Mouse (Mus musculus): Measurements from ENCODE around the gene Amigo2. TPM values are rescaled to one million over a fixed set of nuclear protein-coding genes. Genes with fewer than 3 reads are reported as not detected.

The Amigo2 gene
- 0.91 and 0.99 TPM in 2 replicates for polyA plus RNA-seq (2015; fragmentation: Nextera tagmentation; extraction: Ambion mirVana)

DNA sequence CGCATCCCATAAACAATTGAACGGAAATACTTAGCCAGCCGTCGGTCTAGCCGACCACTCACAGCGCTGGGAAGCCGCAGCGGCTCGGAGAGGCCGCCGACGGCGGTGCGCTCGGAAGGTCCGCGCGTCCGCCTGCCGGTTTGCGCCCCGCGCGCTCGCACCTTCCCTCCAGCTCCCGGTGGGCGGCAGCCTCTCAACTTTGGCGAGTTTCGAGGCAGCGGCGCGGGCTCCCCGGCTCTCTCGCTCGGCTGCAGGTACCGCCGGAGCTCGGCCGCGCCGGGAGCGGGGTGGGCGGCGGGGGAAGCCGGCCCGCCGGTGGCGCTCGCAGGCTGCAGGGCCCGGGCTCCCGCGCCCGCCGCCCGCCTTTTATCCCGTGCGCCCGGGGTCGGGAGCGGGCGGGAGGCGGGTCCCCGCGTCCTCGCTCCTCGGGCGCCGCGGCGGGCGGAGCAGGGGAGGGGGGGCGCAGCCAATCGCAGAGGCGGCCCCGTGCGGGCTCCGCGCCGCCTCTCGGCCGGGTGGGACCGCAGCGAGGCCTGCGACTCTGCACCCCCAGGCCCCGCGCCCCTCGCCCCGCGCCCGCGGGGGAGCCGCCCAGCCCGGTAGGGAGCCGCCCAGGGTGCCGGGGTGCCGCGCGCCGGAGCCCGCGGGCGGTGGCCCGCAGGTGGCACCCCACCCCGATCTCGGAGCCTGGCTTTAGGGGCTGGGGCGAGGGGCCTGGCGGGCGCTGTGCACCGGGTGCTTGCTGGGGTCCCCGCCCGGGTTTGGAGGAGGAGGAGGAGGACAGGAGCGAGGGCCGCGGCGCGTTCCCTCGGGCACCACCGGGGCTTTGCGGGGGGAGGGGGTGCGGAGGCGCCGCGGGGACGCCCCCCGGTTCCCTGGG is at the start of gene Amigo2, which contains the start of gene Pced1b:
Gene Amigo2 (minus strand): TSS at position 377 of the 880 bp plus-strand sequence.
Gene Pced1b (plus strand): TSS at position 197 of the 880 bp plus-strand sequence.
- Histone ChIP-seq H3K4me2 (peak within 1 kb of the TSS; percentile 84), H3K27ac (replicated peaks) (peak within 1 kb of the TSS; percentile 62), H3K9me3 (replicated peaks) (no peaks in the 10 kb centered on the region), H3K4me1 (replicated peaks) (peaks cover 8% of the 10 kb centered on the region), H3K9ac (peak within 1 kb of the TSS; percentile 48; the same call in 1 of the 2 replicates), H3K36me3 (replicated peaks) (no peaks in the 10 kb centered on the region), H3K4me3 (replicated peaks) (peak within 1 kb of the TSS; percentile 63), H3K27me3 (peaks cover 71% of the 10 kb centered on the region)
- under 1% methylated on average over 103 of the region's 125 CpGs for WGBS (ENCODE audit: insufficient replicate concordance)
- ATAC-seq (ENCODE audit: insufficient read depth) = peak; percentile 69

DNA sequence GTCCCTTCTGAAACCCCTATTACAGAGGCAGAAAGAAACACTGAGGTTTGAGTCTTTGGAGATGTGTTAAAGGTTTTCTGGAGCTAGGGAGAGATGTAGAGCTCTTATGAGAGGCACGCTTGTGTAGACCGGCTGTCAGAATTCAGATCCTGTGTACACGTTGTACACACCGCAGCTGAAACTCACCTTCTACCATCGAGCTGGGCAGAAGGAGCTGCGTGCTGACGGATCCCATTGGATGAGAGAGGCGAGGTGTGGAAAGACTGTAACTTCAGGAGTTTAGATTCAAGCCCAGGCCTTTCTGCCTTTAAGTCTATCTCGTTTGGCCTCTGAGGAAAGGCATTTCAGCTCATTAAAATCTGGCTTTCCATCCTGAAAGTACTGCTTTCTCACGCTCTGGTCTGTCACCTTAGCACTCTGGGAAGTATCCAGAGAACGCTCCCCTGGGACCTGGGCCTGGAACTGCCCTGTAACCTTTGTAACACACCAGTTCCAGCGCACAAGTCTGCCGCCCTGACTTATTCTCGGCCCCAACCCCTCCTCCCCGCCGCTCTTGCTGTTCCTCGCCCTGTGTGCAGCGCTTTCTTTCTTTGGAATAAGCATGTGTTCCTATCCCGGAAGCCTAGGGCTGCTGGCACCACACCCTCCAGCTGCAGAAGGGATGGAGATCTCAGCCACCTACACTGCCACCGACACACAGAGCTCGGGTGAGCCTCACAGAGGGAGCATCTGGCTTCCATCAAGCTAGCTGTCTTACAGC is 44.4 kb upstream of the Amigo2 start:
- WGBS (ENCODE audit: insufficient replicate concordance) = 73% methylated on average over 21 of the region's 21 CpGs
- Histone ChIP-seq H3K4me1 (replicated peaks) (no peaks in the 10 kb centered on the region), H3K9me3 (replicated peaks) (no peaks in the 10 kb centered on the region), H3K9ac (no peak overlapping the region), H3K4me3 (replicated peaks) (no peak overlapping the region), H3K36me3 (replicated peaks) (no peaks in the 10 kb centered on the region), H3K27ac (replicated peaks) (no peak overlapping the region), H3K4me2 (no peak overlapping the region), H3K27me3 (no peaks in the 10 kb centered on the region)
- ATAC-seq (ENCODE audit: insufficient read depth) = no peak

DNA sequence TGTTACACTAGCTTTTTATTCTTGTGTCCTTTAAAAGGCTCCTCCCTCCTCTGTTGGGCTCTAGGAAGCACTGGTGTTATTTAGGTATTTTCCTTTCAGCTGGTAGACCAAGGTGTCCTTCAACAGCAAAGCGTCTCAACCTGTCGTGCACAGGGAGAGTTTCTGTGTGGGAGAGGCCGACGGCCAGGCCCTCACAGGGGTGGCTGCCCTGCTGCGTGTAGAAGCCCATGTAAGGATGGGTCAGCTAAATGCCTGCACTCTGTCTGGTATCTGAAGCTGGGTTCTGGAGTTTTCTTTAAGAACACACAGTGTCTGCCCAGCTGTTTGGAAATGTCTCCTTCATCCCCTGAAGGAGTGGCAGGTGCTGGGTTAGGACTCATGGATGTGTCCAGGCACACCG is 43.3 kb upstream of the Amigo2 start:
- H3K4me3 ChIP-seq (replicated peaks) = no peak overlapping the region
- no peaks in the 10 kb centered on the region for H3K36me3 ChIP-seq (replicated peaks)
- H3K27ac ChIP-seq (replicated peaks) = no peak overlapping the region
- H3K9ac ChIP-seq = no peak overlapping the region
- no peak overlapping the region for H3K4me2 ChIP-seq
- WGBS (ENCODE audit: insufficient replicate concordance) = 73% methylated on average over 6 of the region's 6 CpGs
- H3K4me1 ChIP-seq (replicated peaks) = no peaks in the 10 kb centered on the region
- no peaks in the 10 kb centered on the region for H3K27me3 ChIP-seq
- ATAC-seq (ENCODE audit: insufficient read depth) = no peak
- H3K9me3 ChIP-seq (replicated peaks) = no peaks in the 10 kb centered on the region

- H3K4me3 ChIP-seq (replicated peaks) = no peak overlapping the region
- no peaks in the 10 kb centered on the region for H3K36me3 ChIP-seq (replicated peaks)
- H3K27me3 ChIP-seq = no peaks in the 10 kb centered on the region
- no peaks in the 10 kb centered on the region for H3K9me3 ChIP-seq (replicated peaks)
- no peaks in the 10 kb centered on the region for H3K4me1 ChIP-seq (replicated peaks)
- ATAC-seq (ENCODE audit: insufficient read depth) = no peak
- H3K9ac ChIP-seq = no peak overlapping the region
- WGBS (ENCODE audit: insufficient replicate concordance) = 70% methylated on average over 4 of the region's 4 CpGs
- no peak overlapping the region for H3K4me2 ChIP-seq
- H3K27ac ChIP-seq (replicated peaks) = no peak overlapping the region
Measured at GRCm38 (mm10) chr15:97289176-97289575, 42.1 kb upstream of the Amigo2 start.

- H3K36me3 ChIP-seq (replicated peaks) = no peaks in the 10 kb centered on the region
- H3K4me2 ChIP-seq = no peak overlapping the region
- ATAC-seq (ENCODE audit: insufficient read depth) = no peak
- 74% methylated on average over 13 of the region's 13 CpGs for WGBS (ENCODE audit: insufficient replicate concordance)
- H3K27ac ChIP-seq (replicated peaks) = no peak overlapping the region
- no peaks in the 10 kb centered on the region for H3K4me1 ChIP-seq (replicated peaks)
- H3K27me3 ChIP-seq = no peaks in the 10 kb centered on the region
- H3K4me3 ChIP-seq (replicated peaks) = no peak overlapping the region
- no peak overlapping the region for H3K9ac ChIP-seq
- H3K9me3 ChIP-seq (replicated peaks) = no peaks in the 10 kb centered on the region
Measured at GRCm38 (mm10) chr15:97288690-97289089, 41.6 kb upstream of the Amigo2 start.

DNA sequence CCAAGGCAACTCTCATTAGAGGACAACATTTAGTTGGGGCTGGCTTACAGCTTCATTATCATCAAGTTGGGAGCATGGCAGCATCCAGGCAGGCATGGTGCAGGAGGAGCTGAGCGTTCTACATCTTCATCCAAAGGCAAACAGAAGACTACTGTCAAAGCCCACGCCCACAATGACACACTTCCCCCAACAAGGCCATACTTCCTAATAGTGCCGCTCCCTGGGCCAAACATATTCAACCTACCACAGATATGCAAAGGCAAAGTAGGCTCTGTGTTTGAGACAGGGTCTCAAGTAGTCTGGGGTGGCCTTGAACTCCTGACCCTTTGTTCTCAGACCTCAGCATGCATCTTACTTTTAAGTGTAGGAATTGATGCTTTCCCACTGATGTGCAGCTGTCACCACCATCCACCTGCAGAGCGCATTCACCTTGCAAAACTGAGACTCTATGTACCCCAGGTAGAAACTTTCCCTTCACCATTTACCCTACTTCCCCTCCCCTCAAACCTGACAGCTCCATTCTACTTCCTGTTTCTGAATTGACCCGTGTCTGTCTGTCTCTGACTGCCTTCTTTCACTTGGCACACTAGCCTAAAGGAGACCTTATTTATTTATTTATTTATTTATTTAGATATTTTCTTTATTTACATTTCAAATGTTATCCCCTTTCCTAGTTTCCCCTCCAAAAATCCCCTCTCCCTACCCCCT is 40.5 kb upstream of the Amigo2 start:
- 61% methylated on average over 5 of the region's 5 CpGs for WGBS (ENCODE audit: insufficient replicate concordance)
- no peak overlapping the region for H3K4me2 ChIP-seq
- H3K4me3 ChIP-seq (replicated peaks) = no peak overlapping the region
- H3K9me3 ChIP-seq (replicated peaks) = no peaks in the 10 kb centered on the region
- no peak overlapping the region for H3K27ac ChIP-seq (replicated peaks)
- no peak overlapping the region for H3K9ac ChIP-seq
- no peak for ATAC-seq (ENCODE audit: insufficient read depth)
- H3K36me3 ChIP-seq (replicated peaks) = no peaks in the 10 kb centered on the region
- H3K27me3 ChIP-seq = no peaks in the 10 kb centered on the region
- H3K4me1 ChIP-seq (replicated peaks) = no peaks in the 10 kb centered on the region

- H3K27me3 ChIP-seq = no peaks in the 10 kb centered on the region
- no peaks in the 10 kb centered on the region for H3K36me3 ChIP-seq (replicated peaks)
- H3K4me2 ChIP-seq = no peak overlapping the region
- no peak overlapping the region for H3K4me3 ChIP-seq (replicated peaks)
- H3K27ac ChIP-seq (replicated peaks) = no peak overlapping the region
- 71% methylated on average over 10 of the region's 10 CpGs for WGBS (ENCODE audit: insufficient replicate concordance)
- H3K4me1 ChIP-seq (replicated peaks) = no peaks in the 10 kb centered on the region
- H3K9me3 ChIP-seq (replicated peaks) = no peaks in the 10 kb centered on the region
- no peak overlapping the region for H3K9ac ChIP-seq
- no peak for ATAC-seq (ENCODE audit: insufficient read depth)
Measured at GRCm38 (mm10) chr15:97286731-97287130, 39.6 kb upstream of the Amigo2 start.

GRCm38 (mm10) chr15:97285665-97286212 is 38.7 kb upstream of the Amigo2 start:
- no peak for ATAC-seq (ENCODE audit: insufficient read depth)
- H3K27me3 ChIP-seq = no peaks in the 10 kb centered on the region
- no peak overlapping the region for H3K4me3 ChIP-seq (replicated peaks)
- H3K27ac ChIP-seq (replicated peaks) = no peak overlapping the region
- H3K36me3 ChIP-seq (replicated peaks) = no peaks in the 10 kb centered on the region
- 69% methylated on average over 10 of the region's 10 CpGs for WGBS (ENCODE audit: insufficient replicate concordance)
- no peaks in the 10 kb centered on the region for H3K9me3 ChIP-seq (replicated peaks)
- no peaks in the 10 kb centered on the region for H3K4me1 ChIP-seq (replicated peaks)
- H3K9ac ChIP-seq = no peak overlapping the region
- no peak overlapping the region for H3K4me2 ChIP-seq

DNA sequence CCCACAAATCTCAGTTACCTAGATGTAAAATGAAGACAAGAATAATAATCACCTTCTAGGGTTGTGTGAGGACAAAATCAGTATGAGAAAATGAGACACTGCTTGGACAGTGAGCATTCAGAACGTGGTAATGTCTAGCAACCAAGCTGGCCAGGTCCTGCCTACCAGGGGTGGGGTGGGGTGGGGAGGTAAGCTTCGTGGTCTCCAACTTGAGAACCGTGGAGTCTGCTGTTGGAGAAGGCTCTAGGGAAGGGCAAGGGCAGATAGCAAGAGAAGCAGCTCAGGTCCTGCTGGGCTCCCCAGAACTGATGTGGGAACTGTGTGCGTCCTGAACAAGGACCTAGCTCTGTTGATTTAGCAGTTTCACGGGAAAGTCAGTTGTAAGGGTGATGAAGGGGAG is 37.1 kb upstream of the Amigo2 start:
- no peak overlapping the region for H3K4me3 ChIP-seq (replicated peaks)
- H3K27me3 ChIP-seq = no peaks in the 10 kb centered on the region
- H3K4me2 ChIP-seq = no peak overlapping the region
- H3K4me1 ChIP-seq (replicated peaks) = no peaks in the 10 kb centered on the region
- ATAC-seq (ENCODE audit: insufficient read depth) = no peak
- no peaks in the 10 kb centered on the region for H3K36me3 ChIP-seq (replicated peaks)
- WGBS (ENCODE audit: insufficient replicate concordance) = 45% methylated on average over 5 of the region's 5 CpGs
- no peak overlapping the region for H3K27ac ChIP-seq (replicated peaks)
- no peak overlapping the region for H3K9ac ChIP-seq
- H3K9me3 ChIP-seq (replicated peaks) = no peaks in the 10 kb centered on the region

DNA sequence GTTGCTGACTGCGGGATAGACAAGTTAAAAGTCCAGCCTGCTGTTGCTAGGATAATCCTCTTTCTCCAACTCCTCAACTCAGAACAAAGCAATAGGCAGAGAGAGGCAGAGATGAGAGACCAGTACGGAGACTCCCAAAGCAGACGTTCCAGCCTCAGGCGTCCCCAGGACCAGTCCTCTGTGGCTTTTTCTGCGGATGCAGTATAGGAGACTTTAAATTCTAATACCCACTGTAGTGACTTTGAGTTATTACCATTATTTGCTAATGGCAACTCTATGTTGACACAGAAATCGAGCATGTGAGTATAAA is 35.4 kb upstream of the Amigo2 start:
- Histone ChIP-seq H3K36me3 (replicated peaks) (no peaks in the 10 kb centered on the region), H3K9ac (no peak overlapping the region), H3K4me2 (no peak overlapping the region), H3K27ac (replicated peaks) (no peak overlapping the region), H3K4me1 (replicated peaks) (no peaks in the 10 kb centered on the region), H3K27me3 (no peaks in the 10 kb centered on the region), H3K4me3 (replicated peaks) (no peak overlapping the region), H3K9me3 (replicated peaks) (no peaks in the 10 kb centered on the region)
- no peak for ATAC-seq (ENCODE audit: insufficient read depth)
- 75% methylated on average over 6 of the region's 6 CpGs for WGBS (ENCODE audit: insufficient replicate concordance)

Data from liver, embryonic 15.5 days (tissue).